Mouse (Mus musculus) spleen, postnatal 0 days (tissue): ENCODE results near the gene Pde6c. TPM values are rescaled to one million over a fixed set of nuclear protein-coding genes. Genes with fewer than 3 reads are reported as not detected.

Source experiments
- polyA plus RNA-seq: library from polyadenylated mRNA; unstranded; fragments of >200 nt; fragmentation: Nextera tagmentation; extraction: Ambion mirVana; gene quantifications from 2 replicates; pipeline ENCODE4 v1.2.1, GENCODE M21; 2015

Pde6c gene
- not detected in 2 replicates for polyA plus RNA-seq

GRCm38 (mm10) chr19:38132481-38132880 lies at the start of gene Pde6c:
TSS of gene Pde6c (plus strand) at chr19:38132781.

DNA sequence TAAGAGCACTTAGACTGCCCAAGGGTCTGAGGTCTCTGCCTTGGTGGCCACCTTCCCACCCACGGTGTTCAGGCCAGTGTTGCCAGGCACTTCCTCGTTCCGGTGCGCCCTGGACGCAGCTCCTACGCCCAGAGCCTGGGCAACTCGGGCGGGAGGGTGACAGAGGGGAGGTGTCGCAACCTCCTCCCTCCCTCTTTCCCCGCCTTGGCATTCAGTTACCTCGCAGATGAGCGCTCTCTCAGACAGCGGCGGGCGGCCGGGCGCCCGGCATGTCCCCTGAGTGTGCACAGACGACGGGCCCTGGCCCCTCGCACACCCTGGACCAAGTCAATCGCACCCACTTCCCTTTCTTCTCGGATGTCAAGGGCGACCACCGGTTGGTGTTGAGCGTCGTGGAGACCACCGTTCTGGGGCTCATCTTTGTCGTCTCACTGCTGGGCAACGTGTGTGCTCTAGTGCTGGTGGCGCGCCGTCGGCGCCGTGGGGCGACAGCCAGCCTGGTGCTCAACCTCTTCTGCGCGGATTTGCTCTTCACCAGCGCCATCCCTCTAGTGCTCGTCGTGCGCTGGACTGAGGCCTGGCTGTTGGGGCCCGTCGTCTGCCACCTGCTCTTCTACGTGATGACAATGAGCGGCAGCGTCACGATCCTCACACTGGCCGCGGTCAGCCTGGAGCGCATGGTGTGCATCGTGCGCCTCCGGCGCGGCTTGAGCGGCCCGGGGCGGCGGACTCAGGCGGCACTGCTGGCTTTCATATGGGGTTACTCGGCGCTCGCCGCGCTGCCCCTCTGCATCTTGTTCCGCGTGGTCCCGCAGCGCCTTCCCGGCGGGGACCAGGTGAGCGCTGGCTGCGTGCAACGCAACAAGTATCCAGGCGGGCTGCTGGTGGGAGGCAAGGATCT lies 35.5 kb upstream of the Pde6c start, which contains the start of gene Ffar4:
Ffar4 (plus strand) TSS at position 214 of the 901 bp plus-strand sequence.

GRCm38 (mm10) chr19:38125219-38125610 lies 7.4 kb upstream of the Pde6c start, which contains the start of gene Rbp4:
TSS of gene Rbp4 (minus strand) at chr19:38125281.

GRCm38 (mm10) chr19:38223905-38224684 lies 91.5 kb downstream of the Pde6c start, which contains the start of gene Fra10ac1:
TSS of gene Fra10ac1 (minus strand) at chr19:38224156.

Other genes with a start within 250 kb of the Pde6c start
- 1.7 and 2.5 TPM in 2 replicates for gene Myof, start 89.2 kb upstream of the Pde6c start, polyA plus RNA-seq
- 5.5 and 7.0 TPM in 2 replicates for gene Cep55, start 77.8 kb upstream of the Pde6c start, polyA plus RNA-seq
- 0.67 and 1.0 TPM in 2 replicates for gene Ffar4, start 35.7 kb upstream of the Pde6c start, polyA plus RNA-seq
- 2.2 and 5.3 TPM in 2 replicates for gene Rbp4, start 7.5 kb upstream of the Pde6c start, polyA plus RNA-seq
- 22.0 and 23.2 TPM in 2 replicates for gene Fra10ac1, start 91.4 kb downstream of the Pde6c start, polyA plus RNA-seq
- 1.4 and 1.8 TPM in 2 replicates for gene Lgi1, start 131.8 kb downstream of the Pde6c start, polyA plus RNA-seq